Mouse (Mus musculus) thymus, adult 2 months (tissue): ENCODE measurements around the gene Pibf1. TPM values are rescaled to one million over a fixed set of nuclear protein-coding genes. Genes with fewer than 3 reads are reported as not detected.

ENCODE experiments used
- DNase-seq: peaks from one replicate; pipeline ENCODE4 v3.0.0; 2021
- H3K27ac ChIP-seq: fragments of 200-500 bp; 2 replicates; pipeline ENCODE4 v1.5.1; 2012; ENCODE audit warnings: low read length, control low read depth; ENCODE audit not compliant: control insufficient read depth, insufficient read depth
- H3K27me3 ChIP-seq: fragments of 200-500 bp; 2 replicates; pipeline ENCODE4 v1.6.1; 2012; ENCODE audit warnings: mild to moderate bottlenecking, low read length, moderate library complexity, mixed read lengths; ENCODE audit not compliant: control insufficient read depth, insufficient read depth
- H3K36me3 ChIP-seq: fragments of 200-500 bp; 2 replicates; pipeline ENCODE4 v1.6.1; 2012; ENCODE audit warnings: mild to moderate bottlenecking, low read length, moderate library complexity; ENCODE audit not compliant: control insufficient read depth, insufficient read depth
- H3K4me1 ChIP-seq: fragments of 200-500 bp; replicated peaks from 2 replicates; pipeline ENCODE4 v1.6.1; 2012; ENCODE audit warnings: low read length; ENCODE audit not compliant: control insufficient read depth, insufficient read depth
- H3K4me3 ChIP-seq: fragments of 200-500 bp; 2 replicates; pipeline ENCODE4 v1.5.1; 2012; ENCODE audit warnings: mild to moderate bottlenecking, low read length, control low read depth, moderate library complexity; ENCODE audit not compliant: control insufficient read depth, insufficient read depth
- CTCF ChIP-seq: fragments of 200-500 bp; IDR thresholded peaks from 2 replicates; pipeline ENCODE4 v1.5.1; 2012; ENCODE audit warnings: mild to moderate bottlenecking, control low read depth, low read length, moderate library complexity, borderline replicate concordance; ENCODE audit not compliant: control insufficient read depth, poor library complexity, insufficient read depth; ENCODE audit errors: extremely low read depth
- POLR2A ChIP-seq: fragments of 200-500 bp; IDR thresholded peaks from 2 replicates; pipeline ENCODE4 v1.6.1; 2012; ENCODE audit warnings: mild to moderate bottlenecking, low read length, control low read depth, moderate library complexity; ENCODE audit not compliant: control insufficient read depth, poor library complexity, insufficient read depth; ENCODE audit errors: extremely low read depth
- WGBS: fragments of 180-500 bp; shearing (Covaris S2); methylation state at CpG from one replicate; pipeline ENCODE4 v1.1.7; 2018; 5-methylcytosine and 5-hydroxymethylcytosine counted together
- polyA plus RNA-seq: library from polyadenylated mRNA; depleted of rRNA; stranded (reverse); fragments of >200 nt; gene quantifications from 2 replicates; pipeline ENCODE4 v1.2.3, GENCODE M21; 2012

The Pibf1 gene
- polyA plus RNA-seq, 1 experiment, result 2.4 TPM

DNA sequence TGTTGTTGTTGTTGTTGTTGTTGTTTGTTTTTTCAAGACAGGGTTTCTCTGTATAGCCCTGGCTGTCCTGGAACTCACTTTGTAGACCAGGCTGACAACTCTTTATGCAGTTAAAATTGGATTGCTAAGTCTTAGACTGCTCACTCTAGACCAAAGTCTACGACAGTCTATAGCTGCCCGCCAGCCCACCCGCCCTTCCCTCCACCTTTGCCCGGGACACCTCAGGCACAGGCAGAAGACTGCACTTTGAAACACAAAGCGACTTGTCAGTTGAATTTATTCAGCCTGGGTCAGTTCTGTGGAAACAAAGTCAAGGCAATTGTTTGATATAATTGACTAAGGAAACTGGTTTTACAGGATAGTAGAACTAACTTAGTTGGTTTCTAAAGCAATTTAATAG, 107.4 kb downstream of the Pibf1 start:
- no peak overlapping the region for H3K27ac ChIP-seq
- DNase-seq, result no peak
- no peak overlapping the region for H3K4me3 ChIP-seq
- no peaks in the 10 kb centered on the region for H3K36me3 ChIP-seq
- WGBS, result 97% methylated on average over 5 of the region's 5 CpGs
- no peak for TF ChIP-seq CTCF
- no peak for TF ChIP-seq POLR2A
- no peaks in the 10 kb centered on the region for H3K27me3 ChIP-seq
- no peaks in the 10 kb centered on the region for H3K4me1 ChIP-seq

DNA sequence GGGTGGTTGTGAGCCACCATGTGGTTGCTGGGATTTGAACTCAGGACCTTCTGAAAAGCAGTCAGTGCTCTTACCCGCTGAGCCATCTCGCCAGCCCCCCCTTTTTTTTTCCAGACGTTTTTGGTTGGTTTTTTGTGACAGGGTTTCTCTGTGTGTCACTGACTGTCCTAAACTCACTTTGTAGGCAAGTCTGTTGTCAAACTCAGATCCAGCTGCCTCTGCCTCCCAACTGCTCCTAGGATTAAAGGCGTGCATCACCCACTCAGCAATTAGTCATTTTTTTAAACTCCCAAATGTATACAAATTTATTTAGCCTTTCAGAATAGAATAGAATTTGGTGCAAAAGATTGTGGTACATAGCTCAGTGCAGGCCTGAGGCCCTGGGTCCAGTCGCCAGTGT, 111.2 kb downstream of the Pibf1 start:
- Histone ChIP-seq H3K4me1 (no peaks in the 10 kb centered on the region), H3K27me3 (no peaks in the 10 kb centered on the region), H3K4me3 (no peak overlapping the region), H3K27ac (no peak overlapping the region), H3K36me3 (no peaks in the 10 kb centered on the region)
- DNase-seq, result no peak
- TF ChIP-seq CTCF, result no peak
- TF ChIP-seq POLR2A, result no peak
- WGBS, result 92% methylated on average over 5 of the region's 5 CpGs

DNA sequence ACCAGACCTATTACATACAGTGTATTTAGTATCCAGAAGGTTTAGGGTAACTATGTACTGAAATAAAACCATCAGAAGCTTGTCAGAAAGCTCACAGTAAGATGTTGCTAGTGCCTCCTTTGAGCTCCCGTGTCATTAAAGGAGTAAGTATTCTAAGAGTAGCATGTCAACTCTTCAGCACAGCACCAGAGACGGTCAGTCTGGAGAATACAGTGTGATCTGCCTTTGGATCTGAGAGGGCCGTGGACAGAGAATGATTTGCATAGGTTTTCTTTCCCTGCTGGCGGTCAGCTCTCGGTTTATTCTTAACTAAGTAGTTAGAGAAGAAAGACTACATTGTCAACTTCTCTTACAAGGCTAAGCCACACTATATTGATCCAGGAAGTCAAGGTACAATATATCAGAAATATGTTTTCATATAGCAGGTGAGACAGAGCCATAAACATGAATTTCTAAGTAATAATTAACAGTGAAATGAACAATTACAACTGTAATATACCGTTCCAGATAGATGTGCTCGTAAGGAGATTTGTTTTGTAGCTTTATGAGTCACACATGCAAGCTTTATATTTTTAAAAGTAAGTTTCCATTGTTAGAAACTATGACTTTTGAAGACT, 119.3 kb downstream of the Pibf1 start:
- Histone ChIP-seq H3K36me3 (no peaks in the 10 kb centered on the region), H3K27ac (no peak overlapping the region), H3K4me1 (no peaks in the 10 kb centered on the region), H3K4me3 (no peak overlapping the region), H3K27me3 (no peaks in the 10 kb centered on the region)
- WGBS, result 97% methylated on average over 7 of the region's 7 CpGs
- no peak for TF ChIP-seq POLR2A
- TF ChIP-seq CTCF, result no peak
- DNase-seq, result no peak

DNA sequence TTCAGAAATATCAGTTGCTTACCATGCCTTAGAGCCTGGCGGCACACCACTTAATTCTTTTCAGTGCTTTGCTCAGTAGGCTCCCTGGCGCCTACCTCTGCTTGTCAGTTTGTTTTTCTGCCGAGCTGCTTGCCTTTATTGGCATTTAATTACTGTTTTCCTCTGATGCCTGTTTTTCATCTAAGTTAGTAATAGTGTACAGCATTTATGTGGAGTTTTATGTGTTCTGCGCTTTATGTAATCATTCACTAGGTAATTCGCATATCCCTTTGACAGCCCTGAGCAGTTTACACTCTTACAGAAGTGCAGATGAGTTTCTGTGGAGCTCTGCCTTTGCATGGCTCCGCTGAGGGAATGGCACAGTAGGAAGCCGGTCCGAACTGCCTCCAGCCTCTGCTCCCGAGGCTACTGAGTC, 120.5 kb downstream of the Pibf1 start:
- 93% methylated on average over 9 of the region's 9 CpGs for WGBS
- no peak overlapping the region for H3K4me3 ChIP-seq
- H3K4me1 ChIP-seq, result no peaks in the 10 kb centered on the region
- no peaks in the 10 kb centered on the region for H3K36me3 ChIP-seq
- no peaks in the 10 kb centered on the region for H3K27me3 ChIP-seq
- H3K27ac ChIP-seq, result no peak overlapping the region
- no peak for DNase-seq
- TF ChIP-seq CTCF, result no peak
- no peak for TF ChIP-seq POLR2A

DNA sequence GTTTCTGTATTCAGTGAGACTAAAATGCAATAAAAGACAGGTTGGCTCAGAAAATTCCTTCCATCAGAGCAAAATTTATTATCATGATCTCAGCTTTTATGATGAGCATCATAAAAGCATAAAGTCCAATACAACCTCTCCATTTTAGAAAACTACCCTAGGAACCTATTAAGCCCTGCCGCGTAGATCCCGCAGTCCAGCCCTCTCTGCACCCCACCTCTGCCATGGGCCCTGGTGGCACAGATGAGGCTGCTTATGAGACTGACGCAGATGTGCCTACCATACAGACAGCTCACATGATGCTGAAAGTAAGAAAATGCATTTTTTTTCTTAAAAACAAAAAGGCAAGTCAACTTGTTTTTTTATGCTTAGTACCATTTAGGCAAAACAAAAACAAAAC, 126.7 kb downstream of the Pibf1 start:
- over 99% methylated on average over 4 of the region's 4 CpGs for WGBS
- TF ChIP-seq CTCF, result no peak
- no peak for TF ChIP-seq POLR2A
- Histone ChIP-seq H3K27me3 (no peaks in the 10 kb centered on the region), H3K27ac (no peak overlapping the region), H3K4me3 (no peak overlapping the region), H3K36me3 (no peaks in the 10 kb centered on the region), H3K4me1 (no peaks in the 10 kb centered on the region)
- no peak for DNase-seq

DNA sequence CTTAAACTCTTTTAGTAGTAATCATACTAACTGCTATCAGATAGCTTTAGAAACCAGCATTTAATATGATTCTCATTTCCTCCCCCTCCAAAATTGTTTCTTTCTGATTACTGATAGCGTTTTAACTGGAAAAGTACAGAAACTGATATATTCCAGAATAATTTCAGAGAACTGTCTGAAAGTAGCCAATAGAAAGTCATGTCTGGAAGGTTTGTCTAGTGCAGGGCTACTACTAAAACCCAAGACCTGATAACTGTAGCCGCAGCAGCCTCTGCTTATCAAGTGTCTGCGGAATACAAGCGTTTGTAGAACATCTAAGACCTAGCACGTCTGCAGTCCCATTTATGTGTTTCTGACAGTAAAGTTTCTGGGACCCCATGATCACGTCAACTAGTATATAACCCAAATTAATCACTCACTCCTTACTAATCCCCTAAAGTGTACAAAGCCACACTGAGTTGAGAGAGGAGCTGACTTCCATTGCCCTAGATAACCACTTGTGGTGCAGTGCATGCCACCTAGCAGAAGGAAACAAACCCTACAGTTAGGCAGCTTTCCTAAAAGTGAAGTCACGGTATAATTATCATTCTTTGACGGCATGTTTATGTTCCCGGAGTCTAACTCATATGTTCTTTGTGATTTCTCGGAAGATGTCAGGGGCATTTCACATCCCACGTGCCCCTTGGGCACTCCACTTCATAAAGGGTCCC, 130.0 kb downstream of the Pibf1 start:
- Histone ChIP-seq H3K4me3 (no peak overlapping the region), H3K36me3 (no peaks in the 10 kb centered on the region), H3K4me1 (no peaks in the 10 kb centered on the region), H3K27ac (no peak overlapping the region), H3K27me3 (no peaks in the 10 kb centered on the region)
- TF ChIP-seq POLR2A (no peak), CTCF (no peak)
- 99% methylated on average over 11 of the region's 11 CpGs for WGBS
- no peak for DNase-seq

DNA sequence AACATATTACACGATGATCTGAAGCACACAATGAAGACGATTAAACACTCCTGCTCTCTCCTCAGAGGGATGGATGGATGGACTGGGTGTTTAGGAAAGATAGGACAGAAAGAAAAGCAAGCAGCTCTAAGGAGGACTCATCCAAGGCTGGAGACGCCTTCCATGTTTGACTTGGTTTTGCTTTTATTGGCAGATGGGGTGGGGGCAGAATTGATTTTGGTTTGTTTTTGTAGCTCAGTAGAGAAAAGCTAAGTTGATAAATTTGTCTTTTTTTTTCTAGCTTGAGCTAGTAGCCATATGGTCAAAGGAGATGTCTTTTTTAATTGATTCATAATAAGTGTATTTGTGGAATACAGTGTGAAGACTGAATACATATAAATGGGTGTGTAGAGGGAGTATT, 133.8 kb downstream of the Pibf1 start:
- WGBS, result 95% methylated on average over 3 of the region's 3 CpGs
- no peaks in the 10 kb centered on the region for H3K4me1 ChIP-seq
- H3K36me3 ChIP-seq, result no peaks in the 10 kb centered on the region
- no peak for DNase-seq
- H3K27me3 ChIP-seq, result no peaks in the 10 kb centered on the region
- no peak overlapping the region for H3K27ac ChIP-seq
- H3K4me3 ChIP-seq, result no peak overlapping the region
- TF ChIP-seq CTCF (no peak), POLR2A (no peak)
